Mouse (Mus musculus) limb, embryonic 12.5 days (tissue): ENCODE measurements around the gene Fahd1. TPM values are rescaled to one million over a fixed set of nuclear protein-coding genes. Genes with fewer than 3 reads are reported as not detected.
A peak's percentile ranks its signal among the peaks of the same experiment; 100 is the strongest.

Experiments used
- ATAC-seq: fragments of 200-750 bp; cut with Nextera tagmentation; 2 replicates; pipeline ENCODE4 v1.8.0; 2017; ENCODE audit warnings: low read depth, moderate TSS enrichment; ENCODE audit not compliant: insufficient number of reproducible peaks, insufficient read depth, low FRiP score, low TSS enrichment
- H3K27ac ChIP-seq: fragments of 300-500 bp; sonication (generic); 2 replicates; pipeline ENCODE4 v1.5.1; 2016; ENCODE audit warnings: mild to moderate bottlenecking, moderate library complexity
- H3K27me3 ChIP-seq: fragments of 300-500 bp; sonication (generic); 2 replicates; pipeline ENCODE4 v1.6.1; 2016; ENCODE audit warnings: mild to moderate bottlenecking, moderate library complexity
- H3K36me3 ChIP-seq: fragments of 300-500 bp; sonication (generic); 2 replicates; pipeline ENCODE4 v1.6.1; 2016; ENCODE audit warnings: mild to moderate bottlenecking, moderate library complexity
- H3K4me1 ChIP-seq: fragments of 300-500 bp; sonication (generic); replicated peaks from 2 replicates; pipeline ENCODE4 v1.6.1; 2016
- H3K4me2 ChIP-seq: fragments of 300-500 bp; sonication (generic); 2 replicates; pipeline ENCODE4 v1.6.1; 2016; ENCODE audit warnings: mild to moderate bottlenecking, moderate library complexity
- H3K4me3 ChIP-seq: fragments of 300-500 bp; sonication (generic); replicated peaks from 2 replicates; pipeline ENCODE4 v1.5.1; 2016; ENCODE audit warnings: mild to moderate bottlenecking
- H3K9ac ChIP-seq: fragments of 300-500 bp; sonication (generic); replicated peaks from 2 replicates; pipeline ENCODE4 v1.6.1; 2016; ENCODE audit warnings: mild to moderate bottlenecking, moderate library complexity
- H3K9me3 ChIP-seq: fragments of 300-500 bp; sonication (generic); 2 replicates; pipeline ENCODE4 v1.6.1; 2016; ENCODE audit warnings: mild to moderate bottlenecking, moderate library complexity
- WGBS: fragments of 180-500 bp; shearing (Covaris S2); methylation state at CpG from one replicate; pipeline ENCODE4 v1.1.7; 2016; 5-methylcytosine and 5-hydroxymethylcytosine counted together
- polyA plus RNA-seq: library from polyadenylated mRNA; unstranded; fragments of >200 nt; fragmentation: Nextera tagmentation; extraction: Ambion mirVana; gene quantifications from 2 replicates; pipeline ENCODE4 v1.2.1, GENCODE M21; 2016

Fahd1 gene
- polyA plus RNA-seq, 1 experiment from 2014 or later = 18.6 TPM

GRCm38 (mm10) chr17:24881738-24882440 is 31.7 kb upstream of the Fahd1 start:
- Histone ChIP-seq H3K27me3 (no peaks in the 10 kb centered on the region; the same call in 1 of the 2 replicates), H3K9me3 (no peaks in the 10 kb centered on the region), H3K4me1 (peaks cover 14% of the 10 kb centered on the region), H3K27ac (peak overlapping the region; percentile 20; the same call in 1 of the 2 replicates), H3K9ac (no peak overlapping the region), H3K4me2 (no peak overlapping the region), H3K4me3 (no peak overlapping the region), H3K36me3 (peaks cover 18% of the 10 kb centered on the region)
- 51% methylated on average over 7 of the region's 7 CpGs for WGBS
- ATAC-seq = no peak

DNA sequence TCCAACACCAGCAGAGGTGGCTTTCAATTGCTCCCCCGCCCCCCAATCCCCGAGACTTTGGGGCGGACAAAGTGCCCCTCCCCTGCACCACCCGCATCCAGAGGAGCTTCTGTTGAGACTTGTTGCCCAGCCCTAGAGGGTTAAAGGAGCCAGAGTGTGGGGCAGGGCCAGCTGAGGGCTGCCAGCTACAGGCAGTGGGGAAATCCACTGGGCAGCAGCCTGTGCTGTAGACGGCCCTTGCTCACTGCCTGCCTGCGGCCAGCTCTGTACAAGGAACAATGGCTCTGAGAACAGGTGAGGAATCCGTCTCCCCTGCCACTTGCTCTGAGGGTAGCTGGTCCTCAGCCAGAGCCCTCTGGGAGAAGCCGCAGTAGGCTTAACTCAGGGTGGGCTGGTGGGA is 28.4 kb upstream of the Fahd1 start:
- Histone ChIP-seq H3K9me3 (no peaks in the 10 kb centered on the region), H3K27me3 (no peaks in the 10 kb centered on the region; the same call in 1 of the 2 replicates), H3K9ac (no peak overlapping the region; the same call in 1 of the 2 replicates), H3K27ac (no peak overlapping the region), H3K4me3 (no peak overlapping the region), H3K4me2 (no peak overlapping the region), H3K36me3 (peaks cover 12% of the 10 kb centered on the region), H3K4me1 (peaks cover 7% of the 10 kb centered on the region)
- ATAC-seq = no peak
- WGBS = 77% methylated on average over 8 of the region's 8 CpGs

GRCm38 (mm10) chr17:24878117-24878397 is 27.9 kb upstream of the Fahd1 start:
- Histone ChIP-seq H3K4me3 (no peak overlapping the region), H3K27me3 (no peaks in the 10 kb centered on the region; the same call in 1 of the 2 replicates), H3K4me1 (peaks cover 7% of the 10 kb centered on the region), H3K27ac (no peak overlapping the region), H3K9me3 (no peaks in the 10 kb centered on the region), H3K9ac (peak overlapping the region; percentile 42; the same call in 1 of the 2 replicates), H3K4me2 (no peak overlapping the region), H3K36me3 (peaks cover 8% of the 10 kb centered on the region)
- 25% methylated on average over 5 of the region's 5 CpGs for WGBS
- ATAC-seq = no peak

DNA sequence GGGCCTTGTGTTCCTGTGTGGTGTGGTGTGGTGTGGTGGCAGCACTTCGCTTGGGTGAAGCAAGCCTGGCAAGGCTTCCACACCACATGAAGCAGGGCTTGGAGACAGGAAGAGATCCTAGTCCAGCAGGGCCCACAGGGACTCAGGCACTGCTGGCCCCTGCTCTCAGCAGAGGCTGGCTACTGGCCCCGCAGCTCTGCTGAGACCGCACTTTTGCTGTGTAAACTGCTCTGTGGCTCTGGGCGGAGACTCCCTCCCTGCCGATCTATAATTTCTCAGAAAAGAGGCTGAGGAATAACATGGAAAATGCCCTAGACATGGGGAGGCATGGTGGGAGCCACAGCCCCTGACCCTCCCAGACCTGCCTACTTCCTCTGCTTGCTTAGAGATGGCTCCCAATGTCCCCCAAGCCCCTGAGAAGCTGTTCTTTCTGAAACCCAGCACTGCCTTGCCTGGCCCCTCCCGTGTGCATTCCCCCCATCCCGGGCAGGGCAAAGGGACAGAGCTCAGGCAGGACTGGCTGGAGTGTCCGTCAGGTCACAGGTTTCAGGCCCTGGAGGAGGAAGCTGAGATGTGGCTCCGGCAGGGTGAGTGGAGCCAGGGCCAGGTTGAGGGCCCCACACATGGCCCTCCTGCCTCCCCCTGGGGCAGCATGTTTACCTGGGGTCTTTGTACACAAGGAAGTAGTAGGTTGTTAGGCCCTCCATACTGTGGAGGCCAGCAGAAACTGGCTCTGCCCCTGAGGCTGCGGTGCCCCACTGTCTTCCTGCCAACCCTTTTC is 27.4 kb upstream of the Fahd1 start:
- Histone ChIP-seq H3K27ac (no peak overlapping the region), H3K9me3 (no peaks in the 10 kb centered on the region), H3K4me2 (no peak overlapping the region), H3K4me3 (no peak overlapping the region), H3K36me3 (peaks cover 2% of the 10 kb centered on the region), H3K27me3 (no peaks in the 10 kb centered on the region; the same call in 1 of the 2 replicates), H3K9ac (peak overlapping the region; percentile 42), H3K4me1 (peaks cover 7% of the 10 kb centered on the region)
- ATAC-seq = no peak
- WGBS = 56% methylated on average over 10 of the region's 10 CpGs

DNA sequence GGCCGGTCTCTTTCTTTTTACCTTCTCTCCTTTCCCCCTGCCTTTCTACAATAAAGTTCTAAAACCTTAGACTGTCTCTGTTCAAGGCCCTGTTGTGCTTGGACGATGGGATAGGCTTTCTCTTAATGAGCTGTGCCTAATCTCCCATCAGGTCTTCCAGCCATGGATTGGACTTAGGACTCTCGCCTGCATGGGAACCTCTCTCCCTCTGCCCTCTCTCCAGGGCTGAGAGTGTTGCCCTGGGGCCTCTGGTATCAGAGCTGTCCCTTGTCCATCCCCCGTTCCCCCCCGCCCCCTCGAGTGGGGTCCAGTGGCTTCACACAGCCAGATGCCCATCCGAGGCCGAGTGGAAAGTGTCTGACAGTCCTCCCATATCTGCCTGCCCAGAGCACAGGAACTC is 24.8 kb upstream of the Fahd1 start:
- H3K9me3 ChIP-seq = no peaks in the 10 kb centered on the region
- peaks cover 7% of the 10 kb centered on the region for H3K4me1 ChIP-seq
- no peak for ATAC-seq
- 85% methylated on average over 8 of the region's 8 CpGs for WGBS
- no peak overlapping the region for H3K27ac ChIP-seq
- no peak overlapping the region for H3K4me2 ChIP-seq
- H3K4me3 ChIP-seq = no peak overlapping the region
- no peak overlapping the region for H3K9ac ChIP-seq
- no peaks in the 10 kb centered on the region for H3K36me3 ChIP-seq
- no peaks in the 10 kb centered on the region; the same call in 1 of the 2 replicates for H3K27me3 ChIP-seq

GRCm38 (mm10) chr17:24874405-24874745 is 24.2 kb upstream of the Fahd1 start:
- Histone ChIP-seq H3K9me3 (no peaks in the 10 kb centered on the region), H3K27ac (no peak overlapping the region), H3K27me3 (no peaks in the 10 kb centered on the region; the same call in 1 of the 2 replicates), H3K4me1 (peaks cover 7% of the 10 kb centered on the region), H3K4me2 (no peak overlapping the region), H3K9ac (no peak overlapping the region), H3K36me3 (no peaks in the 10 kb centered on the region), H3K4me3 (no peak overlapping the region)
- ATAC-seq = no peak
- WGBS = 58% methylated on average over 1 of the region's 1 CpGs

GRCm38 (mm10) chr17:24873695-24874404 is 23.7 kb upstream of the Fahd1 start:
- peaks cover 7% of the 10 kb centered on the region for H3K4me1 ChIP-seq
- no peak overlapping the region for H3K27ac ChIP-seq
- H3K4me2 ChIP-seq = no peak overlapping the region
- no peaks in the 10 kb centered on the region; the same call in 1 of the 2 replicates for H3K27me3 ChIP-seq
- ATAC-seq = no peak
- WGBS = 45% methylated on average over 4 of the region's 4 CpGs
- no peaks in the 10 kb centered on the region for H3K36me3 ChIP-seq
- H3K4me3 ChIP-seq = no peak overlapping the region
- no peak overlapping the region for H3K9ac ChIP-seq
- no peaks in the 10 kb centered on the region for H3K9me3 ChIP-seq

- 91% methylated on average over 10 of the region's 10 CpGs for WGBS
- H3K4me3 ChIP-seq = no peak overlapping the region
- H3K4me1 ChIP-seq = no peaks in the 10 kb centered on the region
- H3K36me3 ChIP-seq = peaks cover 14% of the 10 kb centered on the region; the same call in 1 of the 2 replicates
- H3K9me3 ChIP-seq = no peaks in the 10 kb centered on the region
- H3K9ac ChIP-seq = no peak overlapping the region
- no peak for ATAC-seq
- no peak overlapping the region for H3K27ac ChIP-seq
- no peak overlapping the region for H3K4me2 ChIP-seq
- no peaks in the 10 kb centered on the region for H3K27me3 ChIP-seq
Measured at GRCm38 (mm10) chr17:24867914-24868313, 17.8 kb upstream of the Fahd1 start.

DNA sequence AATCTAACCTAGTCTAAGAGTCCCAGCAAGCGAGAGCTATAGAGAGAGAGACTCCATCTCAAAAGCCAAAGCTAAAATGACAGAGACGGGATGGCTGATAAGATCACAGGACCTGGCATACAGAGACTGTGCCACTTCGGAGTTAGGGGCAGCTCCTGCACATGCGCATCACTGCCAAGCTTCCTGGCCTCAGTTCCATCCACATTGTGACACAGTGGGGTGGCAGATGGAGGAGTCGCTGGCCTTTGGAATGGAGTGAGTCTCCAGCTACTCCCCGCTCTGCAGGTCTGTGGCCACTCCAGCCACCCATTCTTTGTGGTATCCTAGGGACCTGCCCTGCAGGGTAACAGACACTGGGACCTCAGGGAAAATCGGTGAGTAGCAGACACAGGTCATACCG is 15.6 kb upstream of the Fahd1 start, which contains the start of gene Igfals:
Igfals (plus strand) TSS at position 222 of the 400 bp plus-strand sequence.
- no peaks in the 10 kb centered on the region for H3K9me3 ChIP-seq
- H3K36me3 ChIP-seq = peaks cover 34% of the 10 kb centered on the region
- no peak within 1 kb of the TSS for H3K9ac ChIP-seq
- H3K4me3 ChIP-seq = no peak within 1 kb of the TSS
- H3K27me3 ChIP-seq = no peaks in the 10 kb centered on the region
- 89% methylated on average over 8 of the region's 8 CpGs for WGBS
- H3K4me2 ChIP-seq = no peak within 1 kb of the TSS
- H3K27ac ChIP-seq = no peak within 1 kb of the TSS
- no peaks in the 10 kb centered on the region for H3K4me1 ChIP-seq
- ATAC-seq = no peak

GRCm38 (mm10) chr17:24861785-24862184 is 11.6 kb upstream of the Fahd1 start:
- Histone ChIP-seq H3K36me3 (peaks cover 56% of the 10 kb centered on the region), H3K27ac (no peak overlapping the region)
- WGBS = 96% methylated on average over 3 of the region's 3 CpGs

DNA sequence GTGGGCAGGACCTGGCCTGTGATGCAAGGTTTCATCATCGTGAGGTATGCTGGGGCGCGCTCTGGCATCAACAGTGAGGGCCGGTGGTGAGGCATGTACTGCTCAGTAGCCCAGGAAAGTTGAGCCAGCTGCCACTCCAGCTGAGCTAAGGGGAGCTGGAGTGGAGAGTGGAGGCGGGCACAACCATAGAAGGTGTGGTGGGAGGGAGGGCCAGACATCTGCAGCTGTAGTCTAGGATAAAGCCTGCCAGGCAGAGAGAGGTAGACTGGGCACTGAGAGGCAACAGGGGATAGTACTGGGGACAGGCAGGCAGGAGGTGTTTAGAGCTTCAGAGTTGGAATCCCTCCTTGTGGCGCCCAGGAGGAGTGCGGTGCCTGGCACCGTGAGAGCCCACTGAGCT is 9.9 kb upstream of the Fahd1 start:
- WGBS = 90% methylated on average over 8 of the region's 8 CpGs
- Histone ChIP-seq H3K4me3 (no peak overlapping the region), H3K36me3 (peaks cover 68% of the 10 kb centered on the region), H3K9me3 (no peaks in the 10 kb centered on the region), H3K4me1 (no peaks in the 10 kb centered on the region), H3K27ac (no peak overlapping the region), H3K27me3 (no peaks in the 10 kb centered on the region), H3K9ac (no peak overlapping the region), H3K4me2 (no peak overlapping the region)
- no peak for ATAC-seq

More at GRCm38 (mm10) chr17:24861785-24862184, 11.6 kb upstream of the Fahd1 start:
- H3K4me3 ChIP-seq = no peak overlapping the region
- no peak overlapping the region for H3K9ac ChIP-seq
- no peaks in the 10 kb centered on the region for H3K27me3 ChIP-seq
- H3K4me1 ChIP-seq = no peaks in the 10 kb centered on the region
- no peak overlapping the region for H3K4me2 ChIP-seq
- ATAC-seq = no peak
- H3K9me3 ChIP-seq = no peaks in the 10 kb centered on the region
